Mouse (Mus musculus): Measurements from ENCODE around the gene Csad. TPM values are rescaled to one million over a fixed set of nuclear protein-coding genes. Genes with fewer than 3 reads are reported as not detected.

Gene Csad
- polyA plus RNA-seq, 1 experiment, result 60.4 TPM

GRCm38 (mm10) chr15:102222386-102222785, 17.9 kb upstream of the Csad start:
- TF ChIP-seq CTCF (IDR thresholded peaks at IDR 0.05; ENCODE audit: low read depth, low read length) (no peak), POLR2A (IDR thresholded peaks at IDR 0.05; ENCODE audit: borderline replicate concordance, low read depth, low read length) (no peak)
- H3K4me1 ChIP-seq (ENCODE audit: control insufficient read depth, insufficient read depth, low read length), result peaks cover 3% of the 10 kb centered on the region
- no peak overlapping the region for H3K27ac ChIP-seq (ENCODE audit: insufficient read depth, low read depth, low read length)
- no peak overlapping the region for H3K4me3 ChIP-seq (ENCODE audit: insufficient read depth, low read length)

DNA sequence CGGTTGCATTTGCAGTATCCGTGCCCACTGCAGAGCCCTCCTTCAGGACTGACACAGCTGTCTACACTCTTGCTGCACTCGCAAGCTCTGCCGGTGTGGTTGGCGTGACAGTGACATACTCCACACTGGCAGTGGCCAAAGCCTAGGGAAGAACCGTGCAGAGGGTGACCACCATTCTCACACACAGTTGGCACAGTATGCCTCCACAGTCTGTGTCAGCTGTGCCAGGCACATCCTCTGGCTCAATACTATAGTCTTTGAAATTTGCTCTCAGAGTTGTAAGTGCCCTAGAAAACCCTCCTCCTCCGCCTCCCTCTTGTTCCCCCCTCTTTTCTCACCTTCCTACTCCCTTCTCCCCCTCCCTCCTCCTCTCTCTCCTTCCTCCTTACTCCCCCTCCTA, 12.8 kb upstream of the Csad start:
- Histone ChIP-seq H3K27ac (ENCODE audit: insufficient read depth, low read depth, low read length) (no peak overlapping the region), H3K4me1 (ENCODE audit: control insufficient read depth, insufficient read depth, low read length) (no peaks in the 10 kb centered on the region), H3K4me3 (ENCODE audit: insufficient read depth, low read length) (no peak overlapping the region)
- no peak for TF ChIP-seq POLR2A (IDR thresholded peaks at IDR 0.05; ENCODE audit: borderline replicate concordance, low read depth, low read length)
- TF ChIP-seq CTCF (IDR thresholded peaks at IDR 0.05; ENCODE audit: low read depth, low read length), result no peak

- no peak overlapping the region for H3K4me3 ChIP-seq (ENCODE audit: insufficient read depth, low read length)
- H3K4me1 ChIP-seq (ENCODE audit: control insufficient read depth, insufficient read depth, low read length), result no peaks in the 10 kb centered on the region
- no peak for TF ChIP-seq CTCF (IDR thresholded peaks at IDR 0.05; ENCODE audit: low read depth, low read length)
- TF ChIP-seq POLR2A (IDR thresholded peaks at IDR 0.05; ENCODE audit: borderline replicate concordance, low read depth, low read length), result no peak
- no peak overlapping the region for H3K27ac ChIP-seq (ENCODE audit: insufficient read depth, low read depth, low read length)
Measured at GRCm38 (mm10) chr15:102216459-102217228, 12.1 kb upstream of the Csad start.

DNA sequence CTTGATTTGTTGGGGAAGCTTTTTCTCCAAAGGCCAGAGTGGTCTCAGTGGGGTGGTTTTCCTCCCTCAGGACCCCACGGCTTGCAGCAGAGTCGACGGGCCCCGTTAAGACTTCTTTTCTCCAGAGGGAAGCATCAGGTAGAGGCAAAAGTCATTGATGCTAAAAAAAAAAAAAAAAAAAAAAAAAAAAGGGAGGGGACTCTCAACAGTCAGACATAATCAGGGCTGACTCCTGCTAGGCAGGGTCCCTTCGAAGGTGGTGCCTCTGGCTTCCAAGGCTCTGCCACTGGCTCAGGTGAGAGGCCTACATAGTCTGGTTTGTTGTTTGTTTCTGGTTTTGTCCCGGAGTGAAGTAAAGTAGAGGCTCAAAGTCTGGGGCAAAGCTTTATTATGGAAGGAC, 11.1 kb upstream of the Csad start:
- Histone ChIP-seq H3K4me1 (ENCODE audit: control insufficient read depth, insufficient read depth, low read length) (no peaks in the 10 kb centered on the region), H3K4me3 (ENCODE audit: insufficient read depth, low read length) (no peak overlapping the region), H3K27ac (ENCODE audit: insufficient read depth, low read depth, low read length) (no peak overlapping the region)
- TF ChIP-seq CTCF (IDR thresholded peaks at IDR 0.05; ENCODE audit: low read depth, low read length) (no peak), POLR2A (IDR thresholded peaks at IDR 0.05; ENCODE audit: borderline replicate concordance, low read depth, low read length) (no peak)

DNA sequence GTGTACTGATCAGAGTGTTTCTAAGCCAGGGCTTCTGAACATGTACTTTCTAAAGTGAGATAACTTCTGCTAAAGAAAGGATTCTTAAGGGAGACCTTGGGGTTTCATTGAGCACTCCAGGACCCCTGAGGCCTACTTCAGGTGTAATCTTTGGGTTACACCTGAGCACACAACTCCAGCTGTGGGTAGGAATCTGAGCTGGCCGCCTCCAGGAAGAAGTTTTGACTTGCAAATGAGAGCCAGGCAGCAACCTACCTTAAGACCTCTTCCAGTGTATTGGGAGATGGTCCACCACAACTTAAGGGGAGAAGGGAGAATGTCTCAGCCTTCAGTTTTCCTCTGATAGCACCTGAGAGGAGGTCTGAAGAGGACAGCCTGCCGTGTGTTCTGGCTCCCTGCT, 9.6 kb upstream of the Csad start:
- Histone ChIP-seq H3K4me3 (ENCODE audit: insufficient read depth, low read length) (no peak overlapping the region), H3K27ac (ENCODE audit: insufficient read depth, low read depth, low read length) (no peak overlapping the region)
- no peak for TF ChIP-seq CTCF (IDR thresholded peaks at IDR 0.05; ENCODE audit: low read depth, low read length)
- TF ChIP-seq POLR2A (IDR thresholded peaks at IDR 0.05; ENCODE audit: borderline replicate concordance, low read depth, low read length), result no peak

GRCm38 (mm10) chr15:102211895-102212294, 7.4 kb upstream of the Csad start:
- H3K27ac ChIP-seq (ENCODE audit: insufficient read depth, low read depth, low read length), result no peak overlapping the region
- no peaks in the 10 kb centered on the region for H3K4me1 ChIP-seq (ENCODE audit: control insufficient read depth, insufficient read depth, low read length)
- TF ChIP-seq CTCF (IDR thresholded peaks at IDR 0.05; ENCODE audit: low read depth, low read length), result no peak
- TF ChIP-seq POLR2A (IDR thresholded peaks at IDR 0.05; ENCODE audit: borderline replicate concordance, low read depth, low read length), result no peak
- H3K4me3 ChIP-seq (ENCODE audit: insufficient read depth, low read length), result no peak overlapping the region

More for the DNA sequence above, 9.6 kb upstream of the Csad start:
- H3K4me1 ChIP-seq (ENCODE audit: control insufficient read depth, insufficient read depth, low read length), result no peaks in the 10 kb centered on the region

- Histone ChIP-seq H3K27ac (ENCODE audit: insufficient read depth, low read depth, low read length) (no peak overlapping the region), H3K4me1 (ENCODE audit: control insufficient read depth, insufficient read depth, low read length) (peaks cover 2% of the 10 kb centered on the region; the same call in 1 of the 2 replicates), H3K4me3 (ENCODE audit: insufficient read depth, low read length) (no peak overlapping the region)
- TF ChIP-seq POLR2A (IDR thresholded peaks at IDR 0.05; ENCODE audit: borderline replicate concordance, low read depth, low read length) (no peak), CTCF (IDR thresholded peaks at IDR 0.05; ENCODE audit: low read depth, low read length) (no peak)
Measured at GRCm38 (mm10) chr15:102210816-102211215, 6.3 kb upstream of the Csad start.

DNA sequence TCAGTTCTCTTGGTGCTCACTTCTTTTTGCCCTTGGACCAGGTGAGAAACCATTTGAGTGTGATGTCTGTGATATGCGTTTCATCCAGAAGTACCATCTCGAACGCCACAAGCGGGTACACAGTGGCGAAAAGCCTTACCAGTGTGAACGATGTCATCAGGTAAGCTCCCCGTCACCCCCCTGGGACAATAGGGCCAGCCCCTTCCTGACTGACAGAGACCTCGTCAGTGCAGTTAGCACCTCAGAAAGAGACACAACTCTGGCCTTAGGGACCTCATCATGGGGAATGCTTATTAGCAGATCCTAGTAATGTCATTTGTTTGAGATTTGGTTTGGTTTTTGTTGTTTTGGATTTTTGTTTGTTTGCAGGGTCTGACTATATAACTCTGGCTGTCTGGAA, 4.6 kb upstream of the Csad start:
- TF ChIP-seq CTCF (IDR thresholded peaks at IDR 0.05; ENCODE audit: low read depth, low read length) (no peak), POLR2A (IDR thresholded peaks at IDR 0.05; ENCODE audit: borderline replicate concordance, low read depth, low read length) (no peak)
- Histone ChIP-seq H3K4me1 (ENCODE audit: control insufficient read depth, insufficient read depth, low read length) (peaks cover 11% of the 10 kb centered on the region), H3K4me3 (ENCODE audit: insufficient read depth, low read length) (no peak overlapping the region), H3K27ac (ENCODE audit: insufficient read depth, low read depth, low read length) (no peak overlapping the region)

DNA sequence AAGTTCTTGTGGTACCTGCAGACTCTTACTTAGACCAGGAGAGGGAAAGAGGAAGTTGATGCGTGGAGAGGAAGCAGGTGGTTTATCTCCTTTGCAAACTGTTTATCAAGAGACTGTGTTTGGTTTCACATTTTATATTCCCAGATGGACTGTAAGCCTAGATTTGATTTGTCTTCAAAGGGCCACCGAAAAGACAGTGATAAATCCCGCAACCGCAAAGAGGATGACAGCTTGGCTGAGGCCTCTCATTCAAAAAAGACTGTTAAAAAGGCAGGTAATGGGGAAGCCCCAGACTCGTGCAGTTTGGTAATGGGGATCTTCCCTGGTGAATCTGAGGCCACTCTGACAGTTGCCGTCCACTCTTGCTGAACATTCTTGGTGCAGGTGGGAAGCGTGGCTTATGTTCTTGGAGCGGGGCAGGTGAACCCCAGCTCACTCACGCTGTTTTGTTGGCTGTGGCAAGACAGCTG, 3.6 kb upstream of the Csad start:
- Histone ChIP-seq H3K27ac (ENCODE audit: insufficient read depth, low read depth, low read length) (no peak overlapping the region), H3K4me1 (ENCODE audit: control insufficient read depth, insufficient read depth, low read length) (peaks cover 11% of the 10 kb centered on the region), H3K4me3 (ENCODE audit: insufficient read depth, low read length) (no peak overlapping the region)

GRCm38 (mm10) chr15:102207351-102207750, 2.8 kb upstream of the Csad start:
- Histone ChIP-seq H3K4me1 (ENCODE audit: control insufficient read depth, insufficient read depth, low read length) (peaks cover 12% of the 10 kb centered on the region), H3K4me3 (ENCODE audit: insufficient read depth, low read length) (no peak overlapping the region), H3K27ac (ENCODE audit: insufficient read depth, low read depth, low read length) (no peak overlapping the region)
- TF ChIP-seq CTCF (IDR thresholded peaks at IDR 0.05; ENCODE audit: low read depth, low read length) (no peak), POLR2A (IDR thresholded peaks at IDR 0.05; ENCODE audit: borderline replicate concordance, low read depth, low read length) (no peak)

More for the DNA sequence above, 3.6 kb upstream of the Csad start:
- TF ChIP-seq POLR2A (IDR thresholded peaks at IDR 0.05; ENCODE audit: borderline replicate concordance, low read depth, low read length) (no peak), CTCF (IDR thresholded peaks at IDR 0.05; ENCODE audit: low read depth, low read length) (no peak)

Measured in bone marrow macrophage, adult 2 months (primary cell).